9 mouse cellular contexts compared by ENCODE assay signal in genomic region chr2:29624739-29625138, GRCm38 (mm10). TPM values are rescaled to one million over a fixed set of nuclear protein-coding genes. Genes with fewer than 3 reads are reported as not detected.
DNase-seq lines count a peak whose midpoint lies in the region; ATAC-seq and TF ChIP-seq lines count a peak whose summit lies in the region.
"Had no signal": no experiment of that assay in that cellular context is flagged by ENCODE, and none has a peak within 500 bp of the region (broad histone marks: within the 10 kb centered on the region; RNA-seq: fewer than 3 reads in every experiment).

No protein-coding gene starts in this region.

- peak overlapping the region; percentile 7; the same call in 1 of the 2 replicates for H3K4me2 ChIP-seq in liver, embryonic 11.5 days
- H3K4me2 ChIP-seq in intestine, postnatal 0 days (replicated peaks; ENCODE audit: low read depth): no peak overlapping the region; the same call in 1 of the 2 replicates
- no peak overlapping the region for H3K4me2 ChIP-seq in kidney, embryonic 14.5 days (replicated peaks; ENCODE audit: low read depth, low read length)

- no peaks in the 10 kb centered on the region for H3K27me3 ChIP-seq in liver, embryonic 11.5 days (replicated peaks; ENCODE audit: control insufficient read depth, insufficient read depth, low read length)
- no peaks in the 10 kb centered on the region for H3K27me3 ChIP-seq in small intestine, adult 2 months (ENCODE audit: control insufficient read depth, insufficient read depth, low read length)
- H3K27me3 ChIP-seq in intestine, postnatal 0 days (replicated peaks; ENCODE audit: control insufficient read depth, insufficient read depth, low read length): no peaks in the 10 kb centered on the region
- no peaks in the 10 kb centered on the region for H3K27me3 ChIP-seq in kidney, embryonic 14.5 days (ENCODE audit: control insufficient read depth, insufficient read depth, low read length)

- peaks cover 42% of the 10 kb centered on the region for H3K4me1 ChIP-seq in lung, adult 2 months (ENCODE audit: control insufficient read depth, insufficient read depth, low read length)
- H3K4me1 ChIP-seq in liver, embryonic 11.5 days (replicated peaks; ENCODE audit: control insufficient read depth, insufficient read depth, low read length): peaks cover 76% of the 10 kb centered on the region
- H3K4me1 ChIP-seq in small intestine, adult 2 months (ENCODE audit: control insufficient read depth, insufficient read depth, insufficient read length, low read length): peaks cover 38% of the 10 kb centered on the region
- peaks cover 14% of the 10 kb centered on the region for H3K4me1 ChIP-seq in intestine, postnatal 0 days (replicated peaks; ENCODE audit: control insufficient read depth, insufficient read depth, low read length)
- peaks cover 15% of the 10 kb centered on the region for H3K4me1 ChIP-seq in kidney, embryonic 14.5 days (ENCODE audit: control insufficient read depth, insufficient read depth, low read length)

- DNase-seq in lung, adult 18-20 months: peak; percentile 71 to 76
- DNase-seq in lung, adult 2 months: no peak
- peak; percentile 87 to 91 for DNase-seq in gastrocnemius, adult 8-10 months (ENCODE audit: low spot score in 2 of 2)
- no peak for DNase-seq in liver, embryonic 11.5 days (ENCODE audit: low spot score)
- no peak for DNase-seq in embryo, embryonic 10 days (ENCODE audit: low spot score)

- H3K9me3 ChIP-seq in liver, embryonic 11.5 days (ENCODE audit: control insufficient read depth, low read length): no peaks in the 10 kb centered on the region
- H3K9me3 ChIP-seq in intestine, postnatal 0 days (ENCODE audit: control insufficient read depth): no peaks in the 10 kb centered on the region
- H3K9me3 ChIP-seq in kidney, embryonic 14.5 days (ENCODE audit: control insufficient read depth, low read length): no peaks in the 10 kb centered on the region

- no peak for ATAC-seq in liver, embryonic 11.5 days (replicated peaks; ENCODE audit: low FRiP score)
- ATAC-seq in intestine, postnatal 0 days: no peak
- no peak for ATAC-seq in kidney, embryonic 14.5 days (ENCODE audit: low FRiP score, low TSS enrichment)

- no peak for TF ChIP-seq CTCF in lung, adult 2 months (IDR thresholded peaks at IDR 0.05; ENCODE audit: insufficient read depth, low read length)
- no peak for TF ChIP-seq CTCF in small intestine, adult 2 months (IDR thresholded peaks at IDR 0.05; ENCODE audit: extremely low read depth, insufficient read length, insufficient replicate concordance, low read depth, low read length)
- TF ChIP-seq CTCF in intestine, postnatal 0 days (IDR thresholded peaks at IDR 0.05; ENCODE audit: low read depth): no peak

- no peak overlapping the region for H3K27ac ChIP-seq in liver, embryonic 11.5 days (ENCODE audit: low read depth, low read length)
- peak overlapping the region; percentile 95 for H3K27ac ChIP-seq in small intestine, adult 2 months (ENCODE audit: insufficient read depth, low read depth, low read length)
- H3K27ac ChIP-seq in intestine, postnatal 0 days (ENCODE audit: low read depth, low read length): no peak overlapping the region
- no peak overlapping the region for H3K27ac ChIP-seq in kidney, embryonic 14.5 days (ENCODE audit: low read depth, low read length)
- H3K27ac ChIP-seq: kidney, postnatal 0 days had no signal

- TF ChIP-seq POLR2A in lung, adult 2 months (IDR thresholded peaks at IDR 0.05; ENCODE audit: borderline replicate concordance, extremely low read depth, low read depth, low read length): no peak
- no peak for TF ChIP-seq POLR2A in small intestine, adult 2 months (IDR thresholded peaks at IDR 0.05; ENCODE audit: low read depth, low read length)

- 30% methylated on average over 5 of the region's 5 CpGs for WGBS in lung, adult 2 months
- WGBS in liver, embryonic 11.5 days: 73% methylated on average over 5 of the region's 5 CpGs
- whole genome bisulfite sequencing in small intestine, adult 2 months: 34% methylated on average over 5 of the region's 5 CpGs
- 50% methylated on average over 5 of the region's 5 CpGs for WGBS in intestine, postnatal 0 days
- WGBS in kidney, embryonic 14.5 days: 78% methylated on average over 5 of the region's 5 CpGs

- no peak overlapping the region for H3K4me3 ChIP-seq in lung, adult 2 months (replicated peaks; ENCODE audit: extremely low read depth, low read depth, low read length)
- no peak overlapping the region for H3K4me3 ChIP-seq in liver, embryonic 11.5 days (ENCODE audit: low read depth, low read length)
- H3K4me3 ChIP-seq in small intestine, adult 2 months (ENCODE audit: low read depth, low read length): no peak overlapping the region
- H3K4me3 ChIP-seq in intestine, postnatal 0 days (ENCODE audit: low read depth, low read length): no peak overlapping the region
- H3K4me3 ChIP-seq in kidney, embryonic 14.5 days (ENCODE audit: low read length): no peak overlapping the region

- 0 out of 2 replicates have a peak overlapping the region, but pooled peaks have one; percentile 18 for H3K9ac ChIP-seq in liver, embryonic 11.5 days (ENCODE audit: low read depth, low read length)
- no peak overlapping the region for H3K9ac ChIP-seq in intestine, postnatal 0 days (ENCODE audit: low read depth, low read length)
- no peak overlapping the region for H3K9ac ChIP-seq in kidney, embryonic 14.5 days (ENCODE audit: low read depth, low read length)

- H3K36me3 ChIP-seq in liver, embryonic 11.5 days (ENCODE audit: control insufficient read depth, insufficient read depth, low read length): 0 out of 2 replicates have a peak, but pooled peaks cover 4% of the 10 kb centered on the region
- no peaks in the 10 kb centered on the region for H3K36me3 ChIP-seq in small intestine, adult 2 months (ENCODE audit: control insufficient read depth, insufficient read depth, low read length)
- no peaks in the 10 kb centered on the region for H3K36me3 ChIP-seq in intestine, postnatal 0 days (ENCODE audit: control insufficient read depth, insufficient read depth)
- H3K36me3 ChIP-seq in kidney, embryonic 14.5 days (ENCODE audit: control insufficient read depth, insufficient read depth, low read length): no peaks in the 10 kb centered on the region

RNA-seq across cellular contexts. Expression of gene Rapgef1, which starts 5.2 kb away (rescaled TPM):
- 52.4 and 65.2 TPM in 2 replicates for polyA plus RNA-seq in lung, adult 2 months (2012; rRNA removed)
- total RNA-seq in gastrocnemius, adult 8-10 months (2022): 100 to 1,000 TPM; 152 to 187 (median 158) TPM
- polyA plus RNA-seq in liver, embryonic 11.5 days (2014; fragmentation: Nextera tagmentation; extraction: Ambion mirVana): 15.2 and 16.5 TPM in 2 replicates
- 15.5 and 25.1 TPM in 2 replicates for polyA plus RNA-seq in small intestine, adult 2 months (2012; rRNA removed)
- polyA plus RNA-seq in intestine, postnatal 0 days (2015; fragmentation: Nextera tagmentation; extraction: Ambion mirVana): 6.1 and 6.3 TPM in 2 replicates
- polyA plus RNA-seq in kidney, embryonic 14.5 days (2014; fragmentation: Nextera tagmentation; extraction: Ambion mirVana): 11.2 and 16.6 TPM in 2 replicates

Comparison
In these comparisons a context has a peak if more than half of its experiments do, and no peak if none do; other contexts are left out.
1. DNase-seq: peak in lung, adult 18-20 months (2 of 2) and gastrocnemius, adult 8-10 months (2 of 2); none in lung, adult 2 months (single experiment), liver, embryonic 11.5 days (single experiment) and embryo, embryonic 10 days (single experiment).